Mouse (Mus musculus) myocyte (in vitro differentiated cells): ENCODE results near the gene Gm20388.

Experiments
- CEBPB ChIP-seq: IDR thresholded peaks from 2 replicates; pipeline ENCODE4 v1.6.1; 2011; ENCODE audit warnings: mild to moderate bottlenecking, moderate library complexity; ENCODE audit not compliant: poor library complexity, insufficient read depth, severe bottlenecking
- E2F4 ChIP-seq: IDR thresholded peaks from one replicate; pipeline ENCODE4 v1.6.1; 2011; ENCODE audit warnings: mild to moderate bottlenecking, control low read depth, moderate library complexity; ENCODE audit not compliant: insufficient read depth
- MYOD1 ChIP-seq, 3 experiments: IDR thresholded peaks; one replicate each; pipeline ENCODE4 v1.6.1; 2011; ENCODE audit warnings: control low read depth in 2 of 3, low read depth in 2 of 3, mild to moderate bottlenecking in 2 of 3, moderate library complexity in 1 of 3; ENCODE audit not compliant: insufficient read length in 2 of 3, control insufficient read depth in 1 of 3
- MYOG ChIP-seq, 3 experiments: IDR thresholded peaks; one replicate each; pipeline ENCODE4 v1.6.1; 2011; ENCODE audit warnings: control low read depth in 2 of 3, low read depth in 2 of 3, mild to moderate bottlenecking in 2 of 3; ENCODE audit not compliant: insufficient read length in 2 of 3, control insufficient read depth in 1 of 3, insufficient read depth in 1 of 3
- POLR2A ChIP-seq: IDR thresholded peaks from one replicate; pipeline ENCODE4 v1.6.1; 2011; ENCODE audit warnings: low read depth, mild to moderate bottlenecking, control low read depth, moderate library complexity; ENCODE audit not compliant: insufficient read length
- POLR2AphosphoS2 ChIP-seq: IDR thresholded peaks from one replicate; pipeline ENCODE4 v1.6.1; 2011; ENCODE audit warnings: low read depth, control low read depth; ENCODE audit not compliant: insufficient read length
- REST ChIP-seq: IDR thresholded peaks from one replicate; pipeline ENCODE4 v1.6.1; 2011; ENCODE audit warnings: mild to moderate bottlenecking, control low read depth, moderate library complexity; ENCODE audit not compliant: insufficient read depth, insufficient read length
- TCF12 ChIP-seq: IDR thresholded peaks from one replicate; pipeline ENCODE4 v1.6.1; 2011; ENCODE audit warnings: mild to moderate bottlenecking, control low read depth; ENCODE audit not compliant: poor library complexity, insufficient read depth, severe bottlenecking
- USF1 ChIP-seq: IDR thresholded peaks from one replicate; pipeline ENCODE4 v1.6.1; 2011; ENCODE audit warnings: low read depth, mild to moderate bottlenecking, control low read depth, moderate library complexity

- no peak for TF ChIP-seq POLR2A
- TF ChIP-seq MYOG (IDR thresholded peaks at IDR 0.05; ENCODE audit: control insufficient read depth in 1 of 3, insufficient read depth in 1 of 3, insufficient read length in 2 of 3, low read depth in 2 of 3): no peak
- no peak for TF ChIP-seq REST
- TF ChIP-seq E2F4: no peak
- TF ChIP-seq POLR2AphosphoS2: no peak
- no peak for TF ChIP-seq MYOD1 (IDR thresholded peaks at IDR 0.05; ENCODE audit: control insufficient read depth in 1 of 3, insufficient read length in 2 of 3, low read depth in 2 of 3)
- TF ChIP-seq TCF12: no peak
- no peak for TF ChIP-seq USF1
- no peak for TF ChIP-seq CEBPB
Observed at GRCm38 (mm10) chr8:123211876-123212275, 3301.2 kb downstream of the Gm20388 start.
